ENCODE assay signal across 17 mouse cellular contexts in the genomic region with DNA sequence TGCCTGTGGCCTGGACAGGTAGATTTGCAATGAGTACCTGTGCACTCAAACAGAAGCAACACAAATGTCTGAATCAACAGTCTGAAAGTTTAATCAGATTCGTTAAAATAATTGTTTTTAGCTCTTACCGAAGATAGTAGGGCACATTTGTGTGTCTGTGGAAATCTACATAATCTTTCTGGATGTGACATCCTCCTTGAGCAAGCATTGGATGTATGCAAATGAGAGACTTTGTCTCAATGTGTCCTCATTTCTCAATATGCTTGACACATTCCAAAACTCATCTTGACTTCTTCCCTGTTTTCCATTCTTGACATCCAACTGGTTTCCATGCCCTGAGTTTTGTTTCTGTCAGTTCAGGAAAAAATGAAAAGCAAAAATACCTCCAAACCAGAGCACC.
"Had no signal": no experiment of that assay in that cellular context is flagged by ENCODE, and none has a peak within 500 bp of the region (broad histone marks: within the 10 kb centered on the region; RNA-seq: fewer than 3 reads in every experiment).

No protein-coding gene starts in this region.

- H3K4me2 ChIP-seq: lung, embryonic 15.5 days; midbrain, embryonic 11.5 days; midbrain, embryonic 13.5 days; midbrain, embryonic 15.5 days; neural tube, embryonic 12.5 days; stomach, embryonic 15.5 days had no signal

- H3K36me3 ChIP-seq: lung, embryonic 15.5 days; midbrain, embryonic 13.5 days; midbrain, embryonic 15.5 days; neural tube, embryonic 12.5 days; stomach, embryonic 15.5 days had no signal

- H3K27ac ChIP-seq: lung, embryonic 15.5 days; macrophage; midbrain, embryonic 13.5 days; midbrain, embryonic 15.5 days; neural tube, embryonic 12.5 days; stomach, embryonic 15.5 days; stomach, postnatal 0 days had no signal

- ATAC-seq: lung, postnatal 0 days; midbrain, embryonic 13.5 days; midbrain, embryonic 15.5 days had no signal

- H3K27me3 ChIP-seq: lung, embryonic 15.5 days; midbrain, embryonic 13.5 days; midbrain, embryonic 15.5 days; neural tube, embryonic 12.5 days; stomach, embryonic 15.5 days had no signal

- H3K4me1 ChIP-seq: lung, embryonic 15.5 days; midbrain, embryonic 13.5 days; midbrain, embryonic 15.5 days; neural tube, embryonic 12.5 days; stomach, embryonic 15.5 days had no signal

- H3K9ac ChIP-seq: lung, embryonic 15.5 days; midbrain, embryonic 13.5 days; midbrain, embryonic 15.5 days; neural tube, embryonic 12.5 days; stomach, embryonic 15.5 days had no signal

- H3K9me3 ChIP-seq: lung, embryonic 15.5 days; megakaryocyte, embryonic 14.5 days; midbrain, embryonic 13.5 days; midbrain, embryonic 15.5 days; neural tube, embryonic 12.5 days; stomach, embryonic 15.5 days had no signal

- DNase-seq: lung, adult 2 months; lung, postnatal 14 days; lung, postnatal 36 days; right cerebral cortex, postnatal 14 days; thymus, adult 2 months; thymus, postnatal 25 days; thymus, postnatal 4 days had no signal

- H3K4me3 ChIP-seq: lung, embryonic 15.5 days; megakaryocyte, embryonic 14.5 days; midbrain, embryonic 13.5 days; midbrain, embryonic 15.5 days; neural tube, embryonic 12.5 days; stomach, embryonic 15.5 days had no signal
